Mouse (Mus musculus): ENCODE measurements at regions not wholly inside any gene's neighbourhood (a gene's known extent, or its start where the extent isn't known, plus 50 kb on each side); places are given as distances from the start of the nearest gene placed in this dataset.

GRCm38 (mm10) chr6:93488441-93488955 lies 545.2 kb upstream of the Adamts9 start:
- peak; percentile 26 for DNase-seq (ENCODE audit: low read depth, low spot score)

- DNase-seq (ENCODE audit: low read depth, low spot score): peak; percentile 60
These were observed 535.2 kb upstream of the Adamts9 start for GRCm38 (mm10) chr6:93478521-93478920.

GRCm38 (mm10) chr6:93474981-93475380 lies 531.7 kb upstream of the Adamts9 start:
- DNase-seq (ENCODE audit: low read depth, low spot score): no peak

- no peak for DNase-seq (ENCODE audit: low read depth, low spot score)
These were observed 524.6 kb upstream of the Adamts9 start for GRCm38 (mm10) chr6:93467867-93468266.

GRCm38 (mm10) chr6:93462861-93463260 lies 519.6 kb upstream of the Adamts9 start:
- no peak for DNase-seq (ENCODE audit: low read depth, low spot score)

- no peak for DNase-seq (ENCODE audit: low read depth, low spot score)
These were observed 518.1 kb upstream of the Adamts9 start for GRCm38 (mm10) chr6:93461374-93461773.

- no peak for DNase-seq (ENCODE audit: low read depth, low spot score)
These were observed 514.3 kb upstream of the Adamts9 start for GRCm38 (mm10) chr6:93457613-93458012.

- DNase-seq (ENCODE audit: low read depth, low spot score): no peak
These were observed 513.2 kb upstream of the Adamts9 start for GRCm38 (mm10) chr6:93456383-93457033.

- peak; percentile 28 for DNase-seq (ENCODE audit: low read depth, low spot score)
These were observed 502.3 kb upstream of the Adamts9 start for GRCm38 (mm10) chr6:93445568-93445967.

GRCm38 (mm10) chr6:93445124-93445523 lies 501.8 kb upstream of the Adamts9 start:
- DNase-seq (ENCODE audit: low read depth, low spot score): peak; percentile 62

- DNase-seq (ENCODE audit: low read depth, low spot score): no peak
These were observed 500.7 kb upstream of the Adamts9 start for GRCm38 (mm10) chr6:93443766-93444557.

GRCm38 (mm10) chr6:93433446-93433845 lies 490.2 kb upstream of the Adamts9 start:
- DNase-seq (ENCODE audit: low read depth, low spot score): no peak

GRCm38 (mm10) chr6:93426141-93426540 lies 482.8 kb upstream of the Adamts9 start:
- DNase-seq (ENCODE audit: low read depth, low spot score): no peak

GRCm38 (mm10) chr6:93422906-93423305 lies 479.6 kb upstream of the Adamts9 start:
- no peak for DNase-seq (ENCODE audit: low read depth, low spot score)

- no peak for DNase-seq (ENCODE audit: low read depth, low spot score)
These were observed 479.0 kb upstream of the Adamts9 start for GRCm38 (mm10) chr6:93422253-93422652.

GRCm38 (mm10) chr6:93417625-93418024 lies 474.3 kb upstream of the Adamts9 start:
- DNase-seq (ENCODE audit: low read depth, low spot score): no peak

GRCm38 (mm10) chr6:93416006-93416405 lies 472.7 kb upstream of the Adamts9 start:
- DNase-seq (ENCODE audit: low read depth, low spot score): peak; percentile 66

- no peak for DNase-seq (ENCODE audit: low read depth, low spot score)
These were observed 467.8 kb upstream of the Adamts9 start for GRCm38 (mm10) chr6:93411077-93411452.

GRCm38 (mm10) chr6:93410416-93411076 lies 467.3 kb upstream of the Adamts9 start:
- no peak for DNase-seq (ENCODE audit: low read depth, low spot score)

- no peak for DNase-seq (ENCODE audit: low read depth, low spot score)
These were observed 455.3 kb upstream of the Adamts9 start for GRCm38 (mm10) chr6:93398551-93398950.

GRCm38 (mm10) chr6:93397074-93397473 lies 453.8 kb upstream of the Adamts9 start:
- DNase-seq (ENCODE audit: low read depth, low spot score): no peak

- no peak for DNase-seq (ENCODE audit: low read depth, low spot score)
These were observed 452.7 kb upstream of the Adamts9 start for GRCm38 (mm10) chr6:93395952-93396351.
